Mouse (Mus musculus) regulatory T cell (primary cell): ENCODE results near the gene H2al2a.
"Not testable (repeated sequence)": the region's sequence is repeated elsewhere in the genome, so short reads cannot be mapped to it uniquely, and the experiment has no call there.

Experiments used
- in situ Hi-C: fragments of 300-600 bp; cut with MboI, MseI; formaldehyde crosslinking; loops from one replicate; pipeline ENCODE4 v1.15.1; 2025; ENCODE audit warnings: high pct_unique_total_duplicates

Gene H2al2a

GRCm38 (mm10) chr2:18028140-18029021, 31.6 kb upstream of the H2al2a start:
- in situ Hi-C loops: no loop called here

GRCm38 (mm10) chr2:18027448-18028139, 30.8 kb upstream of the H2al2a start:
- in situ Hi-C loops: no loop called here

GRCm38 (mm10) chr2:18026116-18026947, 29.6 kb upstream of the H2al2a start:
- in situ Hi-C loops: no loop called here

GRCm38 (mm10) chr2:18025781-18026115, 29.0 kb upstream of the H2al2a start:
- in situ Hi-C loops: no loop called here

GRCm38 (mm10) chr2:18025116-18025515, 28.4 kb upstream of the H2al2a start:
- in situ Hi-C loops: no loop called here

GRCm38 (mm10) chr2:18022886-18023285, 26.1 kb upstream of the H2al2a start:
- in situ Hi-C loops: no loop called here

GRCm38 (mm10) chr2:18019122-18019521, 22.4 kb upstream of the H2al2a start:
- in situ Hi-C loops: no loop called here

GRCm38 (mm10) chr2:18017321-18017720, 20.6 kb upstream of the H2al2a start:
- in situ Hi-C loops: no loop called here

- in situ Hi-C loops: no loop called here
Measured at GRCm38 (mm10) chr2:18016639-18017038, 19.9 kb upstream of the H2al2a start.

GRCm38 (mm10) chr2:18015581-18015980, 18.8 kb upstream of the H2al2a start:
- in situ Hi-C loops: no loop called here

- in situ Hi-C loops: no loop called here
Measured at GRCm38 (mm10) chr2:18012866-18013265, 16.1 kb upstream of the H2al2a start.

- in situ Hi-C loops: no loop called here
Measured at GRCm38 (mm10) chr2:18011226-18011625, 14.5 kb upstream of the H2al2a start.

GRCm38 (mm10) chr2:18005137-18005536, 8.4 kb upstream of the H2al2a start:
- in situ Hi-C loops: no loop called here

- in situ Hi-C loops: no loop called here
Measured at GRCm38 (mm10) chr2:18004286-18004685, 7.5 kb upstream of the H2al2a start.

GRCm38 (mm10) chr2:18002306-18002705, 5.5 kb upstream of the H2al2a start:
- in situ Hi-C loops: no loop called here

GRCm38 (mm10) chr2:17989562-17989961, 7.2 kb downstream of the H2al2a start:
- in situ Hi-C loops: no loop called here

GRCm38 (mm10) chr2:17989115-17989514, 7.6 kb downstream of the H2al2a start:
- in situ Hi-C loops: no loop called here

- in situ Hi-C loops: no loop called here
Measured at GRCm38 (mm10) chr2:17986694-17987093, 10.1 kb downstream of the H2al2a start.

- in situ Hi-C loops: no loop called here
Measured at GRCm38 (mm10) chr2:17984774-17985173, 12.0 kb downstream of the H2al2a start.

GRCm38 (mm10) chr2:17982747-17983146, 14.0 kb downstream of the H2al2a start:
- in situ Hi-C loops: no loop called here

GRCm38 (mm10) chr2:17978706-17979105, 18.1 kb downstream of the H2al2a start:
- in situ Hi-C loops: no loop called here

GRCm38 (mm10) chr2:17978251-17978650, 18.5 kb downstream of the H2al2a start:
- in situ Hi-C loops: not testable (repeated sequence)
